Mouse (Mus musculus) limb, embryonic 14.5 days (tissue): ENCODE measurements at regions not wholly inside any gene's neighbourhood (a gene's known extent, or its start where the extent isn't known, plus 50 kb on each side); places are given as distances from the start of the nearest gene placed in this dataset.

Source experiments
- ATAC-seq: fragments of 200-750 bp; cut with Nextera tagmentation; 2 replicates; pipeline ENCODE4 v1.8.0; 2017; ENCODE audit warnings: low read depth, moderate number of reproducible peaks, moderate TSS enrichment; ENCODE audit not compliant: low FRiP score
- DNase-seq: peaks from one replicate; pipeline ENCODE4 v3.0.0-alpha.2; 2015; ENCODE audit warnings: low spot score
- H3K27ac ChIP-seq: fragments of 300-500 bp; sonication (generic); replicated peaks from 2 replicates; pipeline ENCODE4 v1.5.1; 2014; ENCODE audit warnings: low read depth, mild to moderate bottlenecking, low read length, moderate library complexity, mixed read lengths
- H3K27me3 ChIP-seq: fragments of 300-500 bp; sonication (generic); 2 replicates; pipeline ENCODE4 v1.6.1; 2014; ENCODE audit warnings: low read length, mixed read lengths; ENCODE audit not compliant: control insufficient read depth, insufficient read depth
- H3K36me3 ChIP-seq: fragments of 300-500 bp; sonication (generic); 2 replicates; pipeline ENCODE4 v1.6.1; 2014; ENCODE audit warnings: mild to moderate bottlenecking, low read length, moderate library complexity, mixed read lengths; ENCODE audit not compliant: control insufficient read depth, insufficient read depth
- H3K4me1 ChIP-seq: fragments of 300-500 bp; sonication (generic); 2 replicates; pipeline ENCODE4 v1.6.1; 2014; ENCODE audit warnings: antibody characterized with exemption, low read length, mixed read lengths; ENCODE audit not compliant: control insufficient read depth, insufficient read depth
- H3K4me2 ChIP-seq: fragments of 300-500 bp; sonication (generic); replicated peaks from 2 replicates; pipeline ENCODE4 v1.6.1; 2014; ENCODE audit warnings: low read depth, mild to moderate bottlenecking, low read length, moderate library complexity; ENCODE audit not compliant: severe bottlenecking
- H3K4me3 ChIP-seq: fragments of 300-500 bp; sonication (generic); replicated peaks from 2 replicates; pipeline ENCODE4 v1.5.1; 2014; ENCODE audit warnings: low read length
- H3K9ac ChIP-seq: fragments of 300-500 bp; sonication (generic); 2 replicates; pipeline ENCODE4 v1.6.1; 2014; ENCODE audit warnings: mild to moderate bottlenecking, low read depth, low read length, moderate library complexity; ENCODE audit not compliant: severe bottlenecking
- H3K9me3 ChIP-seq: fragments of 300-500 bp; sonication (generic); 2 replicates; pipeline ENCODE4 v1.6.1; 2016; ENCODE audit warnings: low read length; ENCODE audit not compliant: control insufficient read depth
- POLR2A ChIP-seq: fragments of 200-500 bp; IDR thresholded peaks from 2 replicates; pipeline ENCODE4 v1.8.0; 2012; ENCODE audit warnings: inconsistent platforms, mild to moderate bottlenecking, moderate library complexity, borderline replicate concordance; ENCODE audit not compliant: insufficient read depth, insufficient read length; ENCODE audit errors: extremely low read depth
- WGBS: fragments of 180-500 bp; shearing (Covaris S2); extraction: QIAGEN DNeasy Blood & Tissue Kit; methylation state at CpG from one replicate; pipeline ENCODE4 v1.1.7; 2014; 5-methylcytosine and 5-hydroxymethylcytosine counted together

GRCm38 (mm10) chr2:149759151-149759550 is 69.9 kb upstream of the Syndig1 start:
- DNase-seq, result no peak
- no peak overlapping the region for H3K27ac ChIP-seq
- no peak for ATAC-seq
- no peaks in the 10 kb centered on the region for H3K36me3 ChIP-seq
- WGBS, result 67% methylated on average over 4 of the region's 4 CpGs
- H3K9me3 ChIP-seq, result no peaks in the 10 kb centered on the region
- no peak overlapping the region for H3K9ac ChIP-seq
- H3K27me3 ChIP-seq, result no peaks in the 10 kb centered on the region
- H3K4me1 ChIP-seq, result no peaks in the 10 kb centered on the region
- no peak for TF ChIP-seq POLR2A
- H3K4me3 ChIP-seq, result no peak overlapping the region
- no peak overlapping the region for H3K4me2 ChIP-seq

- ATAC-seq (no peak), DNase-seq (no peak)
- H3K27me3 ChIP-seq, result no peaks in the 10 kb centered on the region
- no peak for TF ChIP-seq POLR2A
- no peak overlapping the region for H3K4me3 ChIP-seq
- no peaks in the 10 kb centered on the region for H3K36me3 ChIP-seq
- H3K9me3 ChIP-seq, result no peaks in the 10 kb centered on the region
- 56% methylated on average over 1 of the region's 1 CpGs for WGBS
- no peaks in the 10 kb centered on the region for H3K4me1 ChIP-seq
- H3K4me2 ChIP-seq, result no peak overlapping the region
- no peak overlapping the region for H3K9ac ChIP-seq
- no peak overlapping the region for H3K27ac ChIP-seq
Observed at GRCm38 (mm10) chr2:149763864-149764263, 65.1 kb upstream of the Syndig1 start.

GRCm38 (mm10) chr2:149768027-149768426 is 61.0 kb upstream of the Syndig1 start:
- no peaks in the 10 kb centered on the region for H3K9me3 ChIP-seq
- ATAC-seq (no peak), DNase-seq (no peak)
- H3K4me3 ChIP-seq, result no peak overlapping the region
- no peak overlapping the region for H3K9ac ChIP-seq
- H3K4me2 ChIP-seq, result no peak overlapping the region
- no peaks in the 10 kb centered on the region for H3K36me3 ChIP-seq
- TF ChIP-seq POLR2A, result no peak
- H3K27ac ChIP-seq, result no peak overlapping the region
- H3K27me3 ChIP-seq, result no peaks in the 10 kb centered on the region
- 59% methylated on average over 1 of the region's 1 CpGs for WGBS
- H3K4me1 ChIP-seq, result no peaks in the 10 kb centered on the region

DNA sequence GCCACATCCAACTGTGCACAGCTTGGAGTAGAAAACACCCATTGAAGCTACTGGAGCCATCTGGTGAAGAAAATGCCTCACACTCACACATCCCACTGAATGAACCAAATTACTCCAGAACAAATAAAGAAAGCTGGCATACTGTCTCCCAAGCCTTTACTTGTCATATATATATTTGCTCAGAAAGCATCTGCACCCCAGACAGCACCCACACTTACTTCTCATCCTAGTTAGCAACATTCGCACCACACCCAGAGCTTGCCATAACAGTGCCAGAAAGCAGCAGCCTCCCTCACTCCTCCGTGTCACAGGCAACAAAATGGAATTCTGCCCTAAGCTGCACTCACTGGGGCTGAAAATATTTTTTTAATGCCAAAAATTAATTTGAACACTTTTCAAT is 60.5 kb upstream of the Syndig1 start:
- no peak for DNase-seq
- H3K9me3 ChIP-seq, result no peaks in the 10 kb centered on the region
- WGBS, result 80% methylated on average over 2 of the region's 2 CpGs
- H3K4me1 ChIP-seq, result no peaks in the 10 kb centered on the region
- no peak for TF ChIP-seq POLR2A
- ATAC-seq, result no peak
- H3K9ac ChIP-seq, result no peak overlapping the region
- no peak overlapping the region for H3K4me3 ChIP-seq
- H3K27ac ChIP-seq, result no peak overlapping the region
- no peaks in the 10 kb centered on the region for H3K36me3 ChIP-seq
- no peak overlapping the region for H3K4me2 ChIP-seq
- H3K27me3 ChIP-seq, result no peaks in the 10 kb centered on the region

- DNase-seq (no peak), ATAC-seq (no peak)
- Histone ChIP-seq H3K9ac (no peak overlapping the region), H3K4me2 (no peak overlapping the region), H3K4me3 (no peak overlapping the region), H3K27ac (no peak overlapping the region), H3K27me3 (no peaks in the 10 kb centered on the region), H3K36me3 (no peaks in the 10 kb centered on the region), H3K9me3 (no peaks in the 10 kb centered on the region), H3K4me1 (no peaks in the 10 kb centered on the region)
- TF ChIP-seq POLR2A, result no peak
- 88% methylated on average over 3 of the region's 3 CpGs for WGBS
Observed at GRCm38 (mm10) chr2:149777316-149777715, 51.7 kb upstream of the Syndig1 start.
